Mouse (Mus musculus): ENCODE measurements around the gene Slc7a11.

Slc7a11 gene

GRCm38 (mm10) chr3:50307339-50308327 is 135.8 kb downstream of the Slc7a11 start:
- no peak for DNase-seq (ENCODE audit: low spot score)

DNA sequence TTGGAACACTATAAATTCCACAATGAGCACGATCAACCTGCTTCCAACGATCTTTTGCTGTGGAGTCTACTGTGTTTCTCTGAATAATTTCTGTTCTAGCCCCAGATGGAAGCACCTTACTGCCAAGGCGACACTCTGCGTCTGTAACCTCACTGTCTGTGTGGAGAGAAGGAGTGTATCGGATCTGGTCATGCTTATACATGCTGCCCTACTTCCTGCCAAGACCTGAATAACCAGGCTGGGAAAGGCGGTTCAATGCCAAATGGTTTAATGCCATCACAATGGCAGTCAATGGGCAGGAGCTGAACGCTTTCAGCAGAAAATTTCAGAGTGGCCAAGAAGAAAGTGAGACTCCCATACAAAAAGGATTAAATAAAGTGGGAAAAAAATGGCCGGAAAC is 137.1 kb downstream of the Slc7a11 start:
- DNase-seq (ENCODE audit: low spot score), result no peak

GRCm38 (mm10) chr3:50304137-50304536 is 139.3 kb downstream of the Slc7a11 start:
- DNase-seq (ENCODE audit: low spot score), result peak; percentile 49

DNA sequence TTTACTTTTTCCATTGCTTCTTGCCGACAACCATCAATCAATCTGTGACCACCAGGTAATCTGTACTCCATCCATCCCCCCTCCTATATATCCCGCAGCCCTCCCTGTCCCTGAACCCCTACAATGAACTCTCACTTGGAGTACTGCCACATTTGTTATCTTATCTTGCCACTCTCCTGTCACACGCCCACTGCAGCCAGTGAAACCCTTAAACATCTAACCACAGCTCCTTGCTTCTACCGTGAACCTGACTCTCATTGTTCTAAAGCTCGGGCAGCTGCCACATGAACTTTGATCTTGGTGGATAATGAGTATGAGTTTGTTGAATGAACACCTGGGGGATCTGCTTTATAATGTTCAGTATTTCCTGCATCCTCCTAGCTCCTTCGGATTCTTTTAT is 140.8 kb downstream of the Slc7a11 start:
- no peak for DNase-seq (ENCODE audit: low spot score)

DNA sequence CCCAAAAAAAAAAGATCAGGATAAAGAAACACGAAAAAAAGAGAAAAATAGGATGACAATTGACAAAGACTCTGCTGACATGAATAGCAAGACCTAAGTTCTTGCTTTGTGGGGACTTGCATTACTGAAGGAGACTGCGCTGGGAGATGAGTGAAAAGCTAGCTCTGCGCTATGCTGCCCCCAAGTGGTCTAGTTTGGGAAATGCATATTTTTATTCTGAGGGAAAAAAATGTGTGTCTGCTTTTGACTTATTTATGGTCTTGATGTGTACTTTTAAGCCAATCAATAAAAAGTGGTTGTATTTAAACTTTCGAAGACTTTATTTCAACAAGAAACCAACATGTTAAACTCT is 142.5 kb downstream of the Slc7a11 start:
- DNase-seq (ENCODE audit: low spot score), result peak; percentile 66

GRCm38 (mm10) chr3:50300002-50300951 is 143.1 kb downstream of the Slc7a11 start:
- peak; percentile 45 for DNase-seq (ENCODE audit: low spot score)

DNA sequence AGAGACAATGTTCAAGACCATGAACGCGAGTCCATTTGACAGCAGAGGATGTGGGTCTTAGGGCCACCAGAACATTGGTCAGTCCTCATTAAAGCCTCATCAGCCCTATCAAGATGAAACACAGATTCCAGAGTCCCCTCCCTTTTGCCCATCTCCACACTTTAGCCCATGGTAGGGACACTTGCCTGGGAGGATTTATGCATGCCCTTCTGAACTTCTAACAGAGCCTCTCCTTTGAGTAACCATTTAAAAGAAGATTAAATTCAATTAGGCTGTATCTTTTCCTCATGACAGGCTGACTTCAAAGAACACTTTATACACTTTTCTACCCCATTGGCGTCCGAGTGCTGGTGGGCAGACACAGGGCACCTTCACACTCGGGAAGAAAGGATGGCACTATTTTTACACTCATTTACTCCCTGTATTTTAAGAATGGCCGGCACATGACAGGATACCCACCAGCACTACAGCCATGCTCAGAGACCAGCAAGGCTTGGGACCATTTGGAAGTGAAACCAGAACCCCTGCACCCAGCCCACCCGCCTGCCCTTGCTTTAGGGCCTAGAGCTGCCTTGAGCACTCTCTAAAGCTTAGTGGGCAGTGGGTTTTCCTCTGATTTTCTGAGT is 144.9 kb downstream of the Slc7a11 start:
- DNase-seq (ENCODE audit: low spot score), result no peak

- DNase-seq (ENCODE audit: low spot score), result no peak
Observed at GRCm38 (mm10) chr3:50296956-50297355, 146.5 kb downstream of the Slc7a11 start.

GRCm38 (mm10) chr3:50275023-50275422 is 168.4 kb downstream of the Slc7a11 start:
- no peak for DNase-seq (ENCODE audit: low spot score)

- DNase-seq (ENCODE audit: low spot score), result no peak
Observed at GRCm38 (mm10) chr3:50272222-50272621, 171.2 kb downstream of the Slc7a11 start.

DNA sequence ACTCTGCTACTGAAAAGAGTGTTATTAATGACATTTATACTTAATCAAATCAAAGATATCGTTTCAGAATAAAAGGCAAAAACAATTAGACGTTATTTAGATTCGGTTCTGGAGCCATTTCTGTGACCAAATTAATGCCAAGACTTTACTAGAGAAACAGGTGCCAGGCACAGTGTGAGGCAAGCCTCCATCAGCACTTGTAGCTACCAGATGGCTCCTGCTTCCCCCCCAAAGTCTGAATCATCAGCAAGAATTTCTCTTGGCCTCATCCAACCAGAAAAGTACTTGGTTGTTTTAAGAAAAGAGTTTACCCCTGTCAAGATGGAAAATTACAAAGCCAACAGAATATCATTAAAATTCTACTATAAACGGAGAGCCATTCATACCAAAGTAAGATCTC is 173.7 kb downstream of the Slc7a11 start:
- no peak for DNase-seq (ENCODE audit: low spot score)

DNA sequence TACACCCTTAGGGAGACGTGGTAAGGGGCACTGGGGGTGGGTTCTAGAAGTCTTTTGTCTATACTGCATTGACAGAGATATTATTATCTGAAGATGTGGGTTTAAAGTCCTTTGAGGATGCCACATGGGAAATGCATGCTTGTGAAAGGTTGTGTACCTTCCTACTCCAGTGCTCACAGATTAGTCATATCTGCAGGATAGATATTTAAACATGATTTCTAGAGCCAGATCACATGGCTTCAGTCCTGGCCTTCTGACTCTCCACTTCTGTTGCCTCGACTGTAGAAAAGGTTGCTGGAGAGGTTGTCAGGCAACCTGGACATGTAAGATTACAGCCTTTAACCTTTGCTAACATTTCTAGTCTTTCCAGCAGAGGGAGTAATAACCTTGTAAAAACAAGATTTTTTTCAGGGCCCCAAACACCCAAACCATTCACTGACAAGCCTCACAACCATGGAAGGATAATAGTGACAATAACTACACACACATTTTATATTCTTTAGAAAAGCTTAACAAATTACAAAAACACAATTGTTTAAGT is 180.8 kb downstream of the Slc7a11 start:
- DNase-seq (ENCODE audit: low spot score), result no peak

DNA sequence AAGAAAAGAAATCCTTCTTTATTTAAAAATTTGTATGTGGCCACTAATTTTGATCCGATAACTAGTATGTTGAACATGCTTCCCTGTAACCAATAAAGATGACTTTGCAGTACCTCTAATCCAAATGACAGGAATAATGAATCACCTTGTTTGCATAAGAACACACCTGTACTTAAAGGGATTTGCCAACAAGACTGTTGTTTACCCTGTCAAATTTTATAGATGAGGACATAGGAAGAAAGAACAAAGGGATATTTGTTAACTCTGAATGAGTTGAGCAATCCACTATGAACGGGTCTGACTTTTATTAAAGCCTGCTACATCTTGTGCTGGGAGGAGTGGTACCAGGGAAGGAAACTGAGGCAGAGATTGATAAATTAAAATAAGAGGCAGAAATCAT is 181.3 kb downstream of the Slc7a11 start:
- DNase-seq (ENCODE audit: low spot score), result no peak

- no peak for DNase-seq (ENCODE audit: low spot score)
Observed at GRCm38 (mm10) chr3:50260667-50261066, 182.7 kb downstream of the Slc7a11 start.

GRCm38 (mm10) chr3:50258852-50259251 is 184.6 kb downstream of the Slc7a11 start:
- DNase-seq (ENCODE audit: low spot score), result no peak

DNA sequence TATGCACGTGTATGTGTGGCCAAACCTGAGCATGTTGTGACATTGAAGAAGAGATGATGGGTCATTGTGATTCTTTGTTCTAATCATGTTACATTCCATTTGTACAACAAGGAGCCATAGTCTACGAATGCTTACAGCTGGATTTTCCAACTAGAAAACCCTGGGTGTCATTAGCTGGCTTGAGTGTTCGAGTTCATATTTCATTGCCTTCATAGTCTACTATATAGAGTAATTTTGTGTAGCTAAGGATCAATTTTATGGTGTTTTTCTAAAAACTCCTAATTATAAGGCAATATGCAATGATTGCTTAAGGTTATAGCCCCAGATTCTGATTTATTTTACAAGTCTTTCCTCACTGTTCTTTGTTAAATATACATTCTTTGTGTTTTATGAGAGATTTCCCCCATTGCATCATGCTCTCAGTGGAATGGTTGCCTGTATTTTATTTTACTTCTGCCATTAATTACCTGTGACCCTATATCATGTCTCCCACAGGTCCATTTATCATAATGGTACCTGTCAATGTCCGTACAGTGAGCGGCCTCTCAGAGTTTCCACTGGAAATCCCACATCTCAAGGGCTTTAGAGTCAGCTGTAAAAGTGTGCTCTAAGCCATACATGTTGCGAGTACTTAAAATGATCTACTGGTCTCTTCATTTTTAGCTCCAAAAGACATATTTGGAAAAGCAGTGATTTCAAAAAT is 193.7 kb downstream of the Slc7a11 start:
- DNase-seq (ENCODE audit: low spot score), result no peak

GRCm38 (mm10) chr3:50235990-50236389 is 207.4 kb downstream of the Slc7a11 start:
- no peak for DNase-seq (ENCODE audit: low spot score)

DNA sequence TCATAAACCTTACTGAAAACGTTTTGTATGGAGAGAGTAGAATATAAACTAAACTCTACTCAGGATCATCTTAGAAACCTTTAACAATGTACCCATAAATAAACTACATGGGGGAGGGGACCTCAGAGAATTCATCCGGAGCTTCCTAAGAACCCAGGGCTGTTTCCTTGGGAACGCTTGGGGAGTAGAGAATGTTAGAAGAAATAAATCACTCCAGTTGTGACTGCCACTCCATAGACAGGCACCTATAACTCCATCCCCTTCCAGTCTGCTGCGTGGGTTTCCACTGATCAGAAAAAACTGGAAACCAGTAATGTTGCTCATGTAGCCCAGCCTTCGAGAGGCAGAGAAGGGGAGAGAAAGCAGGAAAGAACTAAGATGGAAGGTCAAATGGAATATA is 210.3 kb downstream of the Slc7a11 start:
- no peak for DNase-seq (ENCODE audit: low spot score)

- no peak for DNase-seq (ENCODE audit: low spot score)
Observed at GRCm38 (mm10) chr3:50224390-50225114, 218.9 kb downstream of the Slc7a11 start.

DNA sequence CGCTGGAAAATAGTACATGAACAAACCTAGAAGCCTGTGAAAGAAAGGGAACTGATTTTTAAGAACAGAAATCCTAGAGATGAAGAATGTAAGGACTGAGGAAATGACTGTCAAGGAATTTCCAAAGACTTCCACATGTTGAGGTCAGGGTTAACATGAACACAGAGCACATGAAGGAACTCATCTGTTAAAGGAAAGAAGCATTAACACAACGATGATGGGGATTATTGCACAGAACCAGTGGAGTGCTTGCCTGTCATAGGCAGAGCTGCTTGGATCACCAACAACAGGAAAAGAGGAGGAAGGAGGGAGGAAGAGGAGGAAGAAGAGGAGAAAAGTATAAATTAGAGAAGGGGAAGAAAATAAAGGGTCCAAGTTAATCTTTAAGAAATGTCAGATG is 223.0 kb downstream of the Slc7a11 start:
- no peak for DNase-seq (ENCODE audit: low spot score)

DNA sequence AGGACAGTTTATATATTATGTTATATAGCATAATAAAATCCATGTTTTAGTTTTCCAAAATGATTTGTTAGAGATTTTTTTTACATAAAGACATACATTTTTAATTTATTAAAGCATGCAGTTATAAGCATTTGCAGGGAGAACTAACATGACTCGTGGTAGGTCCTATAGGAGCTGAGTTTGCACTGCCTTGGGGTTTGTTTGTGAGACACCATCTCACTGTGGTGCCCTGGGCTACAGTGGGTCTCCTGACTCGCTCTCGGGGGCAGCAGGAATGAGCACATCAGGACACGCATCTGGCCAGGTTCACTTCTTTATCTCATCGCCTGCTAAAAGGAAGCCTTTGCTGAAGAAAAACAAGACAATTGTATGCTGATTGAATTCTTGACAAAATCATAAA is 257.0 kb downstream of the Slc7a11 start:
- no peak for DNase-seq (ENCODE audit: low spot score)
